Mouse (Mus musculus) midbrain, embryonic 16.5 days (tissue): ENCODE results near the gene Milr1. TPM values are rescaled to one million over a fixed set of nuclear protein-coding genes. Genes with fewer than 3 reads are reported as not detected.
"Not testable (repeated sequence)": the region's sequence is repeated elsewhere in the genome, so short reads cannot be mapped to it uniquely, and the experiment has no call there.

ENCODE experiments used
- ATAC-seq: fragments of 200-750 bp; cut with Nextera tagmentation; 2 replicates; pipeline ENCODE4 v1.8.0; 2017; ENCODE audit warnings: moderate TSS enrichment
- H3K27ac ChIP-seq: fragments of 300-500 bp; sonication (generic); 2 replicates; pipeline ENCODE4 v1.5.1; 2014; ENCODE audit warnings: mild to moderate bottlenecking, low read length, mixed read lengths
- H3K27me3 ChIP-seq: fragments of 300-500 bp; sonication (generic); 2 replicates; pipeline ENCODE4 v1.6.1; 2014; ENCODE audit warnings: low read depth, low read length, mixed read lengths; ENCODE audit not compliant: control insufficient read depth, insufficient read depth
- H3K36me3 ChIP-seq: fragments of 300-500 bp; sonication (generic); 2 replicates; pipeline ENCODE4 v1.6.1; 2014; ENCODE audit warnings: mild to moderate bottlenecking, low read length, moderate library complexity, mixed read lengths; ENCODE audit not compliant: control insufficient read depth, insufficient read depth
- H3K4me1 ChIP-seq: fragments of 300-500 bp; sonication (generic); 2 replicates; pipeline ENCODE4 v1.6.1; 2014; ENCODE audit warnings: mild to moderate bottlenecking, low read length, mixed read lengths; ENCODE audit not compliant: control insufficient read depth, insufficient read depth
- H3K4me2 ChIP-seq: fragments of 300-500 bp; sonication (generic); 2 replicates; pipeline ENCODE4 v1.6.1; 2014; ENCODE audit warnings: mild to moderate bottlenecking, low read length, mixed read lengths
- H3K4me3 ChIP-seq: fragments of 300-500 bp; sonication (generic); 2 replicates; pipeline ENCODE4 v1.5.1; 2014; ENCODE audit warnings: low read depth, mild to moderate bottlenecking, low read length, moderate library complexity, mixed read lengths
- H3K9ac ChIP-seq: fragments of 300-500 bp; sonication (generic); 2 replicates; pipeline ENCODE4 v1.6.1; 2014; ENCODE audit warnings: low read depth, low read length, mixed read lengths
- H3K9me3 ChIP-seq: fragments of 300-500 bp; sonication (generic); replicated peaks from 2 replicates; pipeline ENCODE4 v1.6.1; 2014; ENCODE audit warnings: mild to moderate bottlenecking, low read length, mixed read lengths; ENCODE audit not compliant: control insufficient read depth, poor library complexity, severe bottlenecking
- WGBS: fragments of 180-500 bp; shearing (Covaris S2); extraction: QIAGEN DNeasy Blood & Tissue Kit; methylation state at CpG from one replicate; pipeline ENCODE4 v1.1.7; 2014; 5-methylcytosine and 5-hydroxymethylcytosine counted together
- polyA plus RNA-seq: library from polyadenylated mRNA; unstranded; fragments of >200 nt; fragmentation: Nextera tagmentation; extraction: Ambion mirVana; gene quantifications from 2 replicates; pipeline ENCODE4 v1.2.1, GENCODE M21; 2015

The Milr1 gene
- polyA plus RNA-seq, 1 experiment from 2014 or later = 0.99 TPM

DNA sequence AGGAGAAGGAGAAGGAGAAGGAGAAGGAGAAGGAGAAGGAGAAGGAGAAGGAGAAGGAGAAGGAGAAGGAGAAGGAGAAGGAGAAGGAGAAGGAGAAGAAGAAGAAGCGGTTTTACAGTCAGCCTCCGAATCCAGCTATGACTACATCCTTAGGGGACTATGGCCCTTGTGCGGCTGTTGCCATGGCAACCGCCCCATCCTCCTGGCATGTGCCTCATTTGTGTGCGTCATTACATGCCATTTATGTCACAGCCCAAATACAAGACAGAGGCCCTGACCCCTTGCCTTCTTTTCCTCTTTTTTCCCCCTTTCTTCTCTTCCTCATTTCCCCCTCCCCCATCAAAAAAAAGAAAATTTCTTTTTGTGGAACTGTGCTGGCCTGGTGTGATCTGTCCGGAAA lies 9.8 kb upstream of the Milr1 start:
- no peaks in the 10 kb centered on the region for H3K9me3 ChIP-seq
- no peak for ATAC-seq
- H3K4me3 ChIP-seq = no peak overlapping the region
- H3K27me3 ChIP-seq = no peaks in the 10 kb centered on the region
- peaks cover 21% of the 10 kb centered on the region for H3K4me1 ChIP-seq
- no peak overlapping the region for H3K9ac ChIP-seq
- 28% methylated on average over 6 of the region's 6 CpGs for WGBS
- H3K27ac ChIP-seq = no peak overlapping the region
- H3K4me2 ChIP-seq = no peak overlapping the region
- H3K36me3 ChIP-seq = no peaks in the 10 kb centered on the region

DNA sequence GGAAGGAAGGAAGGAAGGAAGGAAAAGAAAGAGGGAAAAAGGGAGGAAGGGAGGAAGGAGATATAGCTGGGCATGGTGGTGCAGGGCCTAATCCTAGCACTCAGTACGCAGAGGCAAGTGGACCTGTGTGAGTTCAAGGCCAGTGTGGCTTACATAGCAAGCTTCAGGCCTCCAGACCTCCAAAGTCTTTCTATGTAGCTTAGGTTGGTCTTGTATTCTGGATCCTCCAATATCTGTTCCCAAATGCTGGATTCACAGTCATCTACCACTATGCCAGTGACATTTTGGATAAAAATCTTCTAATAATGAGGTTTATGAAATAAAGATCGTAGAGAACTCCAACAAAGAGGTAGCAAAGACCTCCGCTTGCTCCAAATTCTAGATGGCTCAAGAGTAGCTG lies 9.2 kb upstream of the Milr1 start:
- Histone ChIP-seq H3K9me3 (no peaks in the 10 kb centered on the region), H3K36me3 (no peaks in the 10 kb centered on the region), H3K27me3 (no peaks in the 10 kb centered on the region), H3K4me2 (no peak overlapping the region), H3K4me3 (no peak overlapping the region), H3K9ac (no peak overlapping the region), H3K27ac (no peak overlapping the region), H3K4me1 (peaks cover 15% of the 10 kb centered on the region)
- WGBS = 95% methylated on average over 3 of the region's 3 CpGs
- ATAC-seq = no peak

DNA sequence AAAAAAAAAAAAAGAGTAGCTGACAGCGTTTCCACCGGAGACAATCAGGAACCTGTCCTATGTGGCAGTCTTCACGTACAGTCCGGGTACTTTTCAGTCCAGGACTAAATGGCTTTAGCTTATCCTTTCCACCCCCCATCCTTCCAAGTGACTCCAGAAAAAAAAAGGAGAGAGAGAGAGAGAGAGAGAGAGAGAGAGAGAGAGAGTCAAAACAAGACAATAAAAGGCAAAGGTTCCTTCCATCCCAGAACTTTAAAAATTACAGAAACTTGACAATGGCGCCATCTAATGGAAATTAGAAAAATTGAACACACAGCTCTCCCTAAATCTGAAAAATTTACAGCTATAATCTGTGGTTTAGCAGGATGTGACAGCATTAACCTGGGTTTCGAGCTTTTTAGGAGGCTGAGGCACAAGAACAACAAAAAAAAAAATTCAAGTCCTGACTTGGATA lies 8.6 kb upstream of the Milr1 start:
- ATAC-seq = no peak
- no peak overlapping the region for H3K27ac ChIP-seq

DNA sequence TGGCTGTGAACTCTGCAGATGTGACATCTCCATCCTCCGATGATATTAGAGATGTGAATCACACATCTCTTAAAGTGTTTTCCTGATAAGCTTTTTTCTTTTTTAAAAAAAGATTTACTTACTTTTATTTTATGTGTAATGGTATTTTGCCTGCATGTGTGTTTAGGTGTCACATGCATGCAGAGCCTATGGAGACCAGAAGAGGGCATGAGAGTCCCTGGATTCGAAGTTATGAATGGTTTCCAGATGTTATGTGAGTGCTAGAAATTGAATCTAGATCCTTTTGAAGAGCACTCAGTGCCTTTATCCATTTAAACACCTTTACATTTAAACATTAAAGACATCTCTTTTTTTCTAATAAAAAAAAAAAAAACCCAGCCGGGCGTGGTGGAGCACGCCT lies 6.1 kb upstream of the Milr1 start:
- H3K4me1 ChIP-seq = peaks cover 4% of the 10 kb centered on the region
- H3K9me3 ChIP-seq = no peaks in the 10 kb centered on the region
- no peak for ATAC-seq
- H3K36me3 ChIP-seq = no peaks in the 10 kb centered on the region
- H3K4me3 ChIP-seq = no peak overlapping the region
- H3K9ac ChIP-seq = no peak overlapping the region
- no peak overlapping the region for H3K27ac ChIP-seq
- H3K27me3 ChIP-seq = no peaks in the 10 kb centered on the region
- H3K4me2 ChIP-seq = no peak overlapping the region
- WGBS = 93% methylated on average over 5 of the region's 5 CpGs

More for the DNA sequence above, 8.6 kb upstream of the Milr1 start:
- Histone ChIP-seq H3K27me3 (no peaks in the 10 kb centered on the region), H3K36me3 (no peaks in the 10 kb centered on the region), H3K9ac (no peak overlapping the region), H3K4me3 (no peak overlapping the region), H3K4me2 (no peak overlapping the region), H3K4me1 (peaks cover 10% of the 10 kb centered on the region), H3K9me3 (no peaks in the 10 kb centered on the region)
- 48% methylated on average over 6 of the region's 6 CpGs for WGBS

DNA sequence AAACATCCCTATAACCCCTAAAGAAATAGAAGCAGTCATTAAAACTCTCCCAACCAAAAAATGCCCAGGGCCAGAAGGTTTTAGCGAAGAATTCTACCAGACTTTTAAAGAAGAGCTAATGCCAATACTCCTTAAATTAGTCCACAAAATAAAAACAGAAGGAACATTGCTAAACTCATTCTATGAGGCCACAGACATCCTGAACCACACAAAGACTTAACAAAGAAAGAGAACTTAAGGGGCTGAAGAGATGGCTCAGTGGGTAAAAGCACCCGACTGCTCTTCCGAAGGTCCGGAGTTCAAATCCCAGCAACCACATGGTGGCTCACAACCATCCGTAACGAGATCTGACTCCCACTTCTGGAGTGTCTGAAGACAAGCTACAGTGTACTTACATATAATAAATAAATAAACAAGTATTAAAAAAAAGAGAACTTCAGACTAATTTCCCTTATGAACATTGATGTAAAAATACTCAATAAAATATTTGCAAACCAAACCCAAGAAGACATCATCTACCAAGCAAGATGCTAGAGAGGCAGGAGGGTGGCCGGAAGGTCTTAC lies 1.4 kb upstream of the Milr1 start:
- 94% methylated on average over 7 of the region's 7 CpGs for WGBS
- H3K9ac ChIP-seq = not testable (repeated sequence)

DNA sequence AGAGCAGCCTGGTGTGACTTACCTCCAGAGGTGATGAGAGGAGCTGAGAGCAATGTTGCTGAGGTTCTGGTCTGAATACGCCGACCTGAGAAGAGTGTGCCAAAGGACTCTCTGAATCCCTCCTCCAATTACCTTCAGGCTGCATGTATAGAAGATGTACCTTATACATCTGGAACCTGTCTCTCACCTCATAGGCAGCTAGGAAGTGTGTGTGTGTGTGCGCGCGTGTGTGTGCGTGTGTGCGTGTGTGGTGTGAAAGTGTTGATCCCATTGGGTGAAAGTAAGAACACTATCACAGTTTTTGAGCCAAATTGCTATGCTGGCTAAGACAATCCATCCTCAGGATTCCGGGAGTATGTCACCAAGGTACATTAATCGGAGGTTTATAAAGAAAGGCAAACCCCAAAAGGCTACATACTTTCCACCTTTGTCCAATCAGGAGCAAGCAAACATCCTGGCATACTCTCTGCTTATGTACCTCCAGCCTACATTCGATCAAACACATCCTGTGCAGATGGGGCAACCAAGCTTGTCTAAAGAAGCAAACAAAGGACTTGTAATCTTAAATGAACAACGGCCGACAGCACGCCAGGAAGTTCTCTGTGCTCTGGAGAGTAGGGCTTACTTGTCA lies 790 bp upstream of the Milr1 start, which contains the start of gene Pecam1:
TSS of gene Pecam1 (minus strand) at position 508 of the 631 bp plus-strand sequence.
- 84% methylated on average over 13 of the region's 13 CpGs for WGBS
- Histone ChIP-seq H3K27ac (no peak within 1 kb of the TSS), H3K4me2 (no peak within 1 kb of the TSS), H3K9me3 (no peaks in the 10 kb centered on the region), H3K36me3 (no peaks in the 10 kb centered on the region), H3K27me3 (no peaks in the 10 kb centered on the region), H3K4me3 (no peak within 1 kb of the TSS), H3K4me1 (no peaks in the 10 kb centered on the region), H3K9ac (no peak within 1 kb of the TSS)
- ATAC-seq = no peak

More for the DNA sequence above, 1.4 kb upstream of the Milr1 start:
- not testable (repeated sequence) for H3K27me3 ChIP-seq, H3K27ac ChIP-seq, H3K4me2 ChIP-seq, H3K4me3 ChIP-seq, H3K4me1 ChIP-seq, H3K36me3 ChIP-seq, ATAC-seq, H3K9me3 ChIP-seq

DNA sequence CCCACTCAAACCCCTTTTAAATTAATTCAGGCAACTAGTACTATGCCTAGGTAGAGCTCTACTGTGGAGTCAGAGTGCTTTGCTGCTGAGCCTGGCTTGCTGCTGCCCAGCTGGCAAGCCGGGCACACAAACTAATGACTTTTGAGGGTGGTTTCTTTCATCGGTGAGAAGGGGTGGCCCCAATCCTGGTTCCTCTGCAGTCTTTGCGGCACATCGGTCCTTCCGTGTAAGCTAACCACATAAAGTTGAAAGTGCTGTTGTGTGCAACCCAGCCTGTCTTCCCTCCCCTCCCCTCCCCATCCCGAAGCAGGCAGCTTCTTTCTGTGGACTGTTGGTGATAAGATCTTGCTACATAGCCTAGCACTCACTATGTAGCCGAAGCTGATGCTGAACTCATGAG lies 1.1 kb downstream of the Milr1 start:
- ATAC-seq = no peak

DNA sequence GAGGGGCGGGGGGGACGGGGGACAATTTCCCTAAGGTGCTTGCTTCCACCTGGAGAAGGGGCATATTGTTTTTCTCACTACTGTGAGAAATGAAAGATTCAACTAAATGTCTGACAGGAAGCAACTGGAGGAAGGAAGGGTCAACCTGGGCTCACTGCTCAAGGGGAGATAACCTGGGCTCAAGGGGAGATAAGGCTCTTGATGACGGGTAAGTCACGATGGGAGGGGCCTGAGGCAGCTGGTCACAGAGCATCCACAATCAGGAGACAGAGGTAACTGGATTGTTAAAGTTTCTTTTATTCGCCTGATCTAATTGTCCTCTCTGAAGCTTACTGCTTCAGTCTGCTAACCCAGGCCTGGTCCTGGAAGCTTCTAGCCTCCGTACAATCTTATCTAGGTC lies 2.3 kb downstream of the Milr1 start:
- Histone ChIP-seq H3K4me2 (no peak overlapping the region), H3K27ac (no peak overlapping the region), H3K4me3 (no peak overlapping the region), H3K9me3 (no peaks in the 10 kb centered on the region), H3K4me1 (no peaks in the 10 kb centered on the region), H3K36me3 (no peaks in the 10 kb centered on the region), H3K27me3 (no peaks in the 10 kb centered on the region), H3K9ac (no peak overlapping the region)
- 86% methylated on average over 6 of the region's 6 CpGs for WGBS
- ATAC-seq = no peak

More for the DNA sequence above, 1.1 kb downstream of the Milr1 start:
- WGBS = 92% methylated on average over 7 of the region's 7 CpGs
- Histone ChIP-seq H3K9ac (no peak overlapping the region), H3K27me3 (no peaks in the 10 kb centered on the region), H3K9me3 (no peaks in the 10 kb centered on the region), H3K36me3 (no peaks in the 10 kb centered on the region), H3K4me3 (no peak overlapping the region), H3K4me1 (no peaks in the 10 kb centered on the region), H3K4me2 (no peak overlapping the region), H3K27ac (no peak overlapping the region)

DNA sequence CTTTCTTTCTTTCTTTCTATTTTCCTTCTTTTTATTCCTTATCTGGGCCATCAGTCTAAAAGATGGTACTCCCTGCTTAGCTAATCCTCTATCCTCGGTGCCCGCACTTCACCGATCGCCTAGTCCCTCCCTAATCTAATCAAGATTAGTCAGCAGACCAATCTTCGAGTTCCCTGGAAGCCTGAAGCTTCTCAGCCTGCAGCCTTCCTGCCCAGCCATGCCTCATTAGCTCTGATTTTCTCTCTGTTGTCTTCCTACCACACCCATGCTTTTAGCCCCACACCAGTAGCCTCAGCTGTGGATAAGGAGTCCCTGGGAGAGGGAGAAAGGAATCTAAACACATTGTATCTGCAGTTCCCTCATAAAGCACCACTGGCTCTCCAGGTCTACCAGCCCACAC lies 4.6 kb downstream of the Milr1 start:
- H3K27me3 ChIP-seq = no peaks in the 10 kb centered on the region
- 22% methylated on average over 5 of the region's 5 CpGs for WGBS
- no peak overlapping the region for H3K4me2 ChIP-seq
- H3K9ac ChIP-seq = no peak overlapping the region
- no peaks in the 10 kb centered on the region for H3K36me3 ChIP-seq
- no peak overlapping the region for H3K27ac ChIP-seq
- H3K9me3 ChIP-seq = no peaks in the 10 kb centered on the region
- no peak for ATAC-seq
- no peaks in the 10 kb centered on the region for H3K4me1 ChIP-seq
- no peak overlapping the region for H3K4me3 ChIP-seq
